Mouse (Mus musculus) erythroblast, embryonic 14.5 days (primary cell): Measurements from ENCODE around the gene Gm10153. TPM values are rescaled to one million over a fixed set of nuclear protein-coding genes. Genes with fewer than 3 reads are reported as not detected.
"Not testable (repeated sequence)": the region's sequence is repeated elsewhere in the genome, so short reads cannot be mapped to it uniquely, and the experiment has no call there.

Source experiments
- H3K27me3 ChIP-seq: 2 replicates; pipeline ENCODE4 v1.6.1; 2012; ENCODE audit warnings: inconsistent platforms; ENCODE audit not compliant: control insufficient read depth
- H3K36me3 ChIP-seq: 2 replicates; pipeline ENCODE4 v1.6.1; 2012; ENCODE audit warnings: mild to moderate bottlenecking, inconsistent platforms; ENCODE audit not compliant: control insufficient read depth
- H3K4me1 ChIP-seq: 2 replicates; pipeline ENCODE4 v1.6.1; 2012; ENCODE audit warnings: inconsistent platforms; ENCODE audit not compliant: control insufficient read depth
- H3K4me3 ChIP-seq: replicated peaks from 2 replicates; pipeline ENCODE3; 2012; ENCODE audit warnings: moderate library complexity, mild to moderate bottlenecking, inconsistent platforms
- H3K9me3 ChIP-seq: 2 replicates; pipeline ENCODE4 v1.6.1; 2012; ENCODE audit warnings: low read length, inconsistent platforms, mixed read lengths; ENCODE audit not compliant: control insufficient read depth
- GATA1 ChIP-seq: IDR thresholded peaks from 2 replicates; pipeline ENCODE4 v1.6.1; 2012; ENCODE audit warnings: low read length, inconsistent platforms, mixed read lengths
- TAL1 ChIP-seq: IDR thresholded peaks from 3 replicates; pipeline ENCODE4 v1.6.1; 2012; ENCODE audit warnings: low read length, inconsistent platforms, mixed read lengths
- polyA plus RNA-seq: library from polyadenylated mRNA; stranded (reverse); fragments of >175 nt; gene quantifications from 2 replicates; pipeline ENCODE4 v1.2.3, GENCODE M21; 2012

Gm10153 gene
- polyA plus RNA-seq, 1 experiment: not detected

DNA sequence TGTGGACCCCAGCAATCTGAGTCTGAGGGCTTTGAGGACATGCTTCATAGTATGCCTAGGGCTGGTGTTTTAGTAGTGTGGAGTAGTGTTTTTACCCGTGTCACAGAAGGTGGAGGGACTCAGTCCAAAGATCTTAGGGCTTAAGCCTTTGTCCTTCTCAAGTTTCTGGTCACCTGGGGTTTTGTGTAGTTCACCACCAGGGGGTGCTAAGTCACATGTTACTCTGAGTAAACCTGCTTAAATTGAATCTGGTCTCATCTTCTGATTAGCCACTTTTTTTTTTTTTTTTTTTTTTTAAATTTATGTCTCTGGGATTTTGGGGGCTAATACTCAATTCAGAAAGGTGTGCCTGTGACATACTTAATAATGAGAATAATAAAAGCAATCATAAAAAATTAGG, 44.2 kb downstream of the Gm10153 start:
- no peak overlapping the region for H3K4me3 ChIP-seq

DNA sequence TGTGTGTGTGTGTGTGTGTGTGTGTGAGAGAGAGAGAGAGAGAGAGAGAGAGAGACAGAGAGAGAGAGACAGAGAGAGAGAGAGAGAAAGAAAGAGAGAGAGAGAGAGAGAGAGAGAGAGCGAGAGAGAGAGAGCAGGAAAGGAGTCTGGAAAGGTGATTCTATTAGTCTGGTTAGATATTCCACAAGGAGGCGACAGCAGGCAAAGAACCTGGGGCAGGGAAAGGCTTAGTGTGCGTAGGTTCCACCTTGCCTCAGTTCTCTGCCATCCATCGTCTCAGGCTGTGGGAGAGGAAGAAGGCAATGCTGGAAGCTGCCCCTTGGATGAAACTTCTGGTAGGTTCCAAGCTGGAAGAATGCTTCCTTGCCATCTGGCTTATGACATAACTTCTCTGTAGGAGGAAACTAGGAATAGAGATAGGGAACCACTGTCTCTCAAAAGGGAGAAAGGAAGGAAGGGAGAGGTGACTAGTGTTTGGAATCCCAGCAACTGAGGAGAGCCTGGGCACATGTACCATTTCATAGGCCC, 44.7 kb downstream of the Gm10153 start:
- Histone ChIP-seq H3K9me3 (no peaks in the 10 kb centered on the region), H3K4me3 (no peak overlapping the region), H3K27me3 (no peaks in the 10 kb centered on the region), H3K36me3 (no peaks in the 10 kb centered on the region), H3K4me1 (no peaks in the 10 kb centered on the region)
- TF ChIP-seq TAL1 (no peak), GATA1 (no peak)

More for the DNA sequence above, 44.2 kb downstream of the Gm10153 start:
- Histone ChIP-seq H3K27me3 (no peaks in the 10 kb centered on the region), H3K4me1 (no peaks in the 10 kb centered on the region), H3K9me3 (no peaks in the 10 kb centered on the region), H3K36me3 (no peaks in the 10 kb centered on the region)
- TF ChIP-seq TAL1 (no peak), GATA1 (no peak)

DNA sequence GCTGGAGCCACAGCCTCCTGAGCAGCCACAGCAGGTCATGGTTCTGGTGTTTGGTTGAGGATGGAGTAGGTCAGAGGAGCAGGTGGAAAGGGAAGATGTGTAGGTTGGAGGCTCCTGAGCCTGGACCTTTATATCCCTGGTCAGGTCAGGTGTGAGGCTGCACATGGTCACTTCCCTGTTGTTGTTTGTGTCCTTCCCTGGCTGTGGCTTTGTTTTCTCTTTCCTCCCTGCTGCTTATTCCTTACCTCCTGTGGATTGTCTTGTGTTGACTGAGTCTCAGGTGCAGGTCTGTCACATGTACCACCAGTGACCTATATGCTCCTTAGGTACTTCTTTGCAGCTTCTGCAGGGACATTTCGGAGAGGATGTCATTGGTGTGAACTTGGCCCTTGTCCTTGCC, 45.7 kb downstream of the Gm10153 start, which contains the start of gene Gm45337:
Gm45337 (minus strand) TSS at position 101 of the 400 bp plus-strand sequence.
- no peak for TF ChIP-seq TAL1
- no peak for TF ChIP-seq GATA1
- H3K4me3 ChIP-seq: no peak within 1 kb of the TSS
- H3K36me3 ChIP-seq: no peaks in the 10 kb centered on the region
- H3K9me3 ChIP-seq: no peaks in the 10 kb centered on the region
- no peaks in the 10 kb centered on the region for H3K4me1 ChIP-seq
- H3K27me3 ChIP-seq: no peaks in the 10 kb centered on the region

DNA sequence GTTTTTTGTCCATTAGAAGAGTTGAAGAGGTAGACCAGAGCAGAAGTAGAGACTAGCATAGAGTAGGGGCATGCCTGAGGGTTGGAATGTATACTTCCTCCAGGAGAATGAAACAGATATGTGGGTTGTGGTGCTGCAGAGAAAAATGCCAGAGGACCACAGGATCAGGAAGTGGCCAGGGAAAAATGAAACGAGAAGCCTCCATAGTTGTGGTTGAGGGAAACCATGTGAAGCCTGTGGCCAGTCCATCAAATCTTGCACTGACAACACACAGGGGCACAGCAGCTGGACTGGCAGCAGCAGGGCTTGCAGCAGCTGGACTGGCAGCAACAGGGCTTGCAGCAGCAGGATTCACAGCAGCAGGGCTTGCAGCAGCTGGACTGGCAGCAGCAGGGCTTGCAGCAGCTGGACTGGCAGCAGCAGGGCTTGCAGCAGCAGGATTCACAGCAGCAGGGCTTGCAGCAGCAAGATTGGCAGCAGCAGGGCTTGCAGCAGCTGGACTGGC, 46.6 kb downstream of the Gm10153 start:
- H3K4me3 ChIP-seq, H3K36me3 ChIP-seq, H3K4me1 ChIP-seq, H3K9me3 ChIP-seq, H3K27me3 ChIP-seq: not testable (repeated sequence)

DNA sequence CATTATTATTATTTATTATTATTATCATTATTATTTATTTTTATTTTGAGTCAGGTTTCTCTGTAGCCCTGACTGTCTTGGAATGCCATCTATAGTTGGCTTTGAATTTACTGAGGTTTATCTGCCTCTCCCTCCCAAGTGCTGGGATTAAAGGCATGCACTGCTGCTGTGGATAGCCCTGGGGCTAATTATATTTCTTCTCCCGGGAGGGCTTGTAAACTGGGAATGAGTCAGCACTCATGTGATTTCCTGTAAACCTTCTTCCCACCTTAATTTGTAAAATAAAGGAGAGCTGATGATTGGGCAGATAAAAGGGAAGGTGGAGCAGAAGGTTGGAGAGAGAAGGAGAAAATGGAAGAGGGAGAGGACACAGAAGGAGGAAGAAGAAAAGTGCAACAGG, 49.5 kb downstream of the Gm10153 start:
- H3K36me3 ChIP-seq: no peaks in the 10 kb centered on the region
- H3K9me3 ChIP-seq: no peaks in the 10 kb centered on the region
- no peak for TF ChIP-seq GATA1
- no peak for TF ChIP-seq TAL1
- no peaks in the 10 kb centered on the region for H3K4me1 ChIP-seq
- no peak overlapping the region for H3K4me3 ChIP-seq
- H3K27me3 ChIP-seq: no peaks in the 10 kb centered on the region

Other genes with a start within 250 kb of the Gm10153 start
- gene Brsk2, start 240.6 kb downstream of the Gm10153 start, polyA plus RNA-seq: 0.02 TPM in 1 of 2 replicates, not detected in the other
- gene Mob2, start 129.3 kb downstream of the Gm10153 start, polyA plus RNA-seq: 24.8 and 29.2 TPM in 2 replicates
- 7.6 and 9.7 TPM in 2 replicates for gene Dusp8, start 94.5 kb downstream of the Gm10153 start, polyA plus RNA-seq
- not detected in 2 replicates for gene Gm45618, start 69.7 kb downstream of the Gm10153 start, polyA plus RNA-seq
- gene Gm39115, start 54.4 kb downstream of the Gm10153 start, polyA plus RNA-seq: not detected in 2 replicates
- not detected in 2 replicates for gene Gm45337, start 45.8 kb downstream of the Gm10153 start, polyA plus RNA-seq
- not detected in 2 replicates for gene Gm29735, start 33.3 kb downstream of the Gm10153 start, polyA plus RNA-seq
- not detected in 2 replicates for gene Gm4553, start 24.6 kb downstream of the Gm10153 start, polyA plus RNA-seq
- not detected in 2 replicates for gene Krtap5-2, start 14.4 kb downstream of the Gm10153 start, polyA plus RNA-seq
- not detected in 2 replicates for gene Krtap5-3, start 11.0 kb upstream of the Gm10153 start, polyA plus RNA-seq
- not detected in 2 replicates for gene Gm7579, start 21.5 kb upstream of the Gm10153 start, polyA plus RNA-seq
- 0.03 TPM in 1 of 2 replicates, not detected in the other for gene Krtap5-5, start 39.6 kb upstream of the Gm10153 start, polyA plus RNA-seq
- not detected in 2 replicates for gene Gm40460, start 50.7 kb upstream of the Gm10153 start, polyA plus RNA-seq
- not detected in 2 replicates for gene Gm2431, start 68.0 kb upstream of the Gm10153 start, polyA plus RNA-seq
- gene Gm4559, start 84.0 kb upstream of the Gm10153 start, polyA plus RNA-seq: not detected in 2 replicates
- gene Krtap5-1, start 106.7 kb upstream of the Gm10153 start, polyA plus RNA-seq: not detected in 2 replicates
- not detected in 2 replicates for gene Krtap5-4, start 113.2 kb upstream of the Gm10153 start, polyA plus RNA-seq
- gene Ifitm10, start 183.4 kb upstream of the Gm10153 start, polyA plus RNA-seq: 0.36 and 0.47 TPM in 2 replicates
- gene Gm49369, start 192.3 kb upstream of the Gm10153 start, polyA plus RNA-seq: 19.7 and 19.8 TPM in 2 replicates
- gene Ctsd, start 197.6 kb upstream of the Gm10153 start, polyA plus RNA-seq: 14.4 and 21.7 TPM in 2 replicates
- not detected in 2 replicates for gene Syt8, start 244.5 kb upstream of the Gm10153 start, polyA plus RNA-seq